Mouse (Mus musculus) testis, adult 2 months (tissue): ENCODE measurements at regions not wholly inside any gene's neighbourhood (a gene's known extent, or its start where the extent isn't known, plus 50 kb on each side); places are given as distances from the start of the nearest gene placed in this dataset.

ENCODE experiments used
- CTCF ChIP-seq: fragments of 200-500 bp; IDR thresholded peaks from 2 replicates; pipeline ENCODE4 v1.5.1; 2012; ENCODE audit warnings: low read depth, mild to moderate bottlenecking, inconsistent platforms, low read length, moderate library complexity; ENCODE audit not compliant: control insufficient read depth, insufficient read depth, insufficient replicate concordance
- POLR2A ChIP-seq: fragments of 200-500 bp; IDR thresholded peaks from 2 replicates; pipeline ENCODE4 v1.6.1; 2012; ENCODE audit warnings: low read depth, mild to moderate bottlenecking, inconsistent platforms, low read length, moderate library complexity; ENCODE audit not compliant: control insufficient read depth

GRCm38 (mm10) chr2:146612522-146613288, 100.6 kb upstream of the Ralgapa2 start:
- peak; percentile 79 for TF ChIP-seq CTCF
- TF ChIP-seq POLR2A = no peak
